Mouse (Mus musculus) bone marrow macrophage, adult 2 months (primary cell): ENCODE measurements around the gene Baz2a.

ENCODE experiments used
- CTCF ChIP-seq: IDR thresholded peaks from 2 replicates; pipeline ENCODE4 v1.5.1; 2012; ENCODE audit warnings: low read depth, mild to moderate bottlenecking, low read length, moderate library complexity
- POLR2A ChIP-seq: IDR thresholded peaks from 2 replicates; pipeline ENCODE4 v1.6.1; 2012; ENCODE audit warnings: mild to moderate bottlenecking, low read depth, low read length, borderline replicate concordance

DNA sequence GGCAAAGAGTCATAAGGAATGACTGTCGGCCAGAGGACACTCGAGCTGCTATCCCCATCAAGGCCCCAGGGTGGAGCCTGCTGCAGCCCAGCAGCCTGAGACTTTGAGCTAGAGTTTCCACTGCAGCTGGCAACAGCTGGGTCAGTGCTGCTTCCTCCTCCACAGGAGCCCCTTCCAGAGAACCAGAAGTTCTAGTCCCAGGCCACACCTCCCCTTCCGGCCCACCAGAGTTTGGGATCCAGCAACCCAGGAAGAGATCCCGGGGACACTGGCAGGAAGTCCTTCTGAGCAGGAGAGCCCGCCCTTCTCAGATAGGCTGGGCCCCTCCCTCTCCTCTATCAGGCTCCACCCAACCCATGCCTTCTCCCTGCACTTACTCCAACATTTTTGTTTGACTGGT, 58.2 kb downstream of the Baz2a start:
- TF ChIP-seq CTCF: no peak
- TF ChIP-seq POLR2A: no peak
